Mouse (Mus musculus): ENCODE measurements around the gene Mcf2l. TPM values are rescaled to one million over a fixed set of nuclear protein-coding genes. Genes with fewer than 3 reads are reported as not detected.

Mcf2l gene
- polyA plus RNA-seq, 1 experiment from 2014 or later = 9.5 TPM

- peaks cover 16% of the 10 kb centered on the region for H3K4me1 ChIP-seq
- no peaks in the 10 kb centered on the region for H3K27me3 ChIP-seq
- no peak overlapping the region for H3K9ac ChIP-seq
- WGBS = 85% methylated on average over 4 of the region's 4 CpGs
- H3K4me3 ChIP-seq = no peak overlapping the region
- H3K9me3 ChIP-seq = no peaks in the 10 kb centered on the region
- H3K36me3 ChIP-seq = no peaks in the 10 kb centered on the region
- no peak overlapping the region for H3K4me2 ChIP-seq
- H3K27ac ChIP-seq = no peak overlapping the region
- ATAC-seq (ENCODE audit: insufficient number of reproducible peaks, low FRiP score, low TSS enrichment, low read depth) = no peak
Observed at GRCm38 (mm10) chr8:12917831-12918230, 44.2 kb downstream of the Mcf2l start.

- H3K4me3 ChIP-seq = no peak overlapping the region
- no peak overlapping the region for H3K27ac ChIP-seq
- peaks cover 9% of the 10 kb centered on the region for H3K4me1 ChIP-seq
- no peak overlapping the region for H3K4me2 ChIP-seq
- 82% methylated on average over 4 of the region's 4 CpGs for WGBS
- ATAC-seq (ENCODE audit: insufficient number of reproducible peaks, low FRiP score, low TSS enrichment, low read depth) = no peak
- H3K9me3 ChIP-seq = no peaks in the 10 kb centered on the region
- no peak overlapping the region for H3K9ac ChIP-seq
- H3K27me3 ChIP-seq = no peaks in the 10 kb centered on the region
- no peaks in the 10 kb centered on the region for H3K36me3 ChIP-seq
Observed at GRCm38 (mm10) chr8:12920599-12920998, 47.0 kb downstream of the Mcf2l start.

- H3K36me3 ChIP-seq = no peaks in the 10 kb centered on the region
- no peak overlapping the region for H3K4me2 ChIP-seq
- no peak overlapping the region for H3K9ac ChIP-seq
- no peak overlapping the region for H3K27ac ChIP-seq
- 85% methylated on average over 8 of the region's 8 CpGs for WGBS
- H3K4me1 ChIP-seq = no peaks in the 10 kb centered on the region
- no peaks in the 10 kb centered on the region for H3K9me3 ChIP-seq
- no peak overlapping the region for H3K4me3 ChIP-seq
- ATAC-seq (ENCODE audit: insufficient number of reproducible peaks, low FRiP score, low TSS enrichment, low read depth) = no peak
- no peaks in the 10 kb centered on the region for H3K27me3 ChIP-seq
Observed at GRCm38 (mm10) chr8:12925051-12925450, 51.4 kb downstream of the Mcf2l start.

GRCm38 (mm10) chr8:12925941-12926381 is 52.4 kb downstream of the Mcf2l start:
- no peak overlapping the region for H3K4me2 ChIP-seq
- no peak for ATAC-seq (ENCODE audit: insufficient number of reproducible peaks, low FRiP score, low TSS enrichment, low read depth)
- no peaks in the 10 kb centered on the region for H3K27me3 ChIP-seq
- H3K4me3 ChIP-seq = no peak overlapping the region
- 51% methylated on average over 13 of the region's 13 CpGs for WGBS
- no peak overlapping the region for H3K27ac ChIP-seq
- H3K9ac ChIP-seq = no peak overlapping the region
- H3K4me1 ChIP-seq = no peaks in the 10 kb centered on the region
- no peaks in the 10 kb centered on the region for H3K9me3 ChIP-seq
- H3K36me3 ChIP-seq = no peaks in the 10 kb centered on the region

- 59% methylated on average over 7 of the region's 7 CpGs for WGBS
Observed at GRCm38 (mm10) chr8:12927204-12927983, 53.8 kb downstream of the Mcf2l start.

GRCm38 (mm10) chr8:12928033-12928432 is 54.4 kb downstream of the Mcf2l start:
- no peak overlapping the region for H3K4me2 ChIP-seq
- no peak for ATAC-seq (ENCODE audit: insufficient number of reproducible peaks, low FRiP score, low TSS enrichment, low read depth)

More at GRCm38 (mm10) chr8:12927204-12927983, 53.8 kb downstream of the Mcf2l start:
- H3K27ac ChIP-seq = no peak overlapping the region
- ATAC-seq (ENCODE audit: insufficient number of reproducible peaks, low FRiP score, low TSS enrichment, low read depth) = no peak
- H3K9ac ChIP-seq = no peak overlapping the region
- no peaks in the 10 kb centered on the region for H3K27me3 ChIP-seq
- no peaks in the 10 kb centered on the region for H3K36me3 ChIP-seq
- no peak overlapping the region for H3K4me3 ChIP-seq
- no peaks in the 10 kb centered on the region for H3K9me3 ChIP-seq
- no peaks in the 10 kb centered on the region for H3K4me1 ChIP-seq
- no peak overlapping the region for H3K4me2 ChIP-seq

GRCm38 (mm10) chr8:12928931-12929330 is 55.3 kb downstream of the Mcf2l start:
- Histone ChIP-seq H3K27ac (no peak overlapping the region), H3K9me3 (no peaks in the 10 kb centered on the region), H3K9ac (no peak overlapping the region), H3K27me3 (no peaks in the 10 kb centered on the region), H3K36me3 (no peaks in the 10 kb centered on the region), H3K4me3 (no peak overlapping the region), H3K4me1 (0 out of 2 replicates have a peak, but pooled peaks cover 3% of the 10 kb centered on the region), H3K4me2 (no peak overlapping the region)
- 73% methylated on average over 5 of the region's 5 CpGs for WGBS
- ATAC-seq (ENCODE audit: insufficient number of reproducible peaks, low FRiP score, low TSS enrichment, low read depth) = 0 out of 2 replicates have a peak, but pooled peaks have one; percentile 7

More at GRCm38 (mm10) chr8:12928033-12928432, 54.4 kb downstream of the Mcf2l start:
- Histone ChIP-seq H3K9me3 (no peaks in the 10 kb centered on the region), H3K4me1 (no peaks in the 10 kb centered on the region), H3K9ac (no peak overlapping the region), H3K27ac (no peak overlapping the region), H3K27me3 (no peaks in the 10 kb centered on the region), H3K36me3 (no peaks in the 10 kb centered on the region), H3K4me3 (no peak overlapping the region)
- 81% methylated on average over 8 of the region's 8 CpGs for WGBS

GRCm38 (mm10) chr8:12930290-12930689 is 56.7 kb downstream of the Mcf2l start:
- no peaks in the 10 kb centered on the region for H3K9me3 ChIP-seq
- H3K27ac ChIP-seq = no peak overlapping the region
- no peak overlapping the region for H3K9ac ChIP-seq
- 0 out of 2 replicates have a peak, but pooled peaks cover 4% of the 10 kb centered on the region for H3K4me1 ChIP-seq
- no peaks in the 10 kb centered on the region for H3K27me3 ChIP-seq
- no peak for ATAC-seq (ENCODE audit: insufficient number of reproducible peaks, low FRiP score, low TSS enrichment, low read depth)
- WGBS = 18% methylated on average over 5 of the region's 5 CpGs
- no peak overlapping the region for H3K4me2 ChIP-seq
- no peak overlapping the region for H3K4me3 ChIP-seq
- H3K36me3 ChIP-seq = no peaks in the 10 kb centered on the region

GRCm38 (mm10) chr8:12931426-12931825 is 57.8 kb downstream of the Mcf2l start:
- Histone ChIP-seq H3K9me3 (no peaks in the 10 kb centered on the region), H3K9ac (no peak overlapping the region), H3K27ac (no peak overlapping the region), H3K4me1 (0 out of 2 replicates have a peak, but pooled peaks cover 4% of the 10 kb centered on the region), H3K4me2 (no peak overlapping the region), H3K27me3 (no peaks in the 10 kb centered on the region), H3K4me3 (no peak overlapping the region), H3K36me3 (no peaks in the 10 kb centered on the region)
- no peak for ATAC-seq (ENCODE audit: insufficient number of reproducible peaks, low FRiP score, low TSS enrichment, low read depth)
- WGBS = 54% methylated on average over 11 of the region's 11 CpGs

- no peak overlapping the region for H3K9ac ChIP-seq
- H3K27ac ChIP-seq = no peak overlapping the region
- 0 out of 2 replicates have a peak, but pooled peaks cover 4% of the 10 kb centered on the region for H3K4me1 ChIP-seq
- H3K9me3 ChIP-seq = no peaks in the 10 kb centered on the region
- H3K4me3 ChIP-seq = no peak overlapping the region
- H3K27me3 ChIP-seq = no peaks in the 10 kb centered on the region
- no peaks in the 10 kb centered on the region for H3K36me3 ChIP-seq
- H3K4me2 ChIP-seq = no peak overlapping the region
- WGBS = 84% methylated on average over 8 of the region's 8 CpGs
- ATAC-seq (ENCODE audit: insufficient number of reproducible peaks, low FRiP score, low TSS enrichment, low read depth) = no peak
Observed at GRCm38 (mm10) chr8:12932520-12932919, 58.9 kb downstream of the Mcf2l start.

GRCm38 (mm10) chr8:12933765-12934164 is 60.2 kb downstream of the Mcf2l start:
- H3K4me1 ChIP-seq = 0 out of 2 replicates have a peak, but pooled peaks cover 11% of the 10 kb centered on the region
- no peaks in the 10 kb centered on the region for H3K27me3 ChIP-seq
- H3K36me3 ChIP-seq = no peaks in the 10 kb centered on the region
- H3K9me3 ChIP-seq = no peaks in the 10 kb centered on the region
- H3K9ac ChIP-seq = no peak overlapping the region
- 38% methylated on average over 3 of the region's 3 CpGs for WGBS
- no peak overlapping the region for H3K4me2 ChIP-seq
- no peak for ATAC-seq (ENCODE audit: insufficient number of reproducible peaks, low FRiP score, low TSS enrichment, low read depth)
- no peak overlapping the region for H3K4me3 ChIP-seq
- no peak overlapping the region for H3K27ac ChIP-seq

- Histone ChIP-seq H3K9me3 (no peaks in the 10 kb centered on the region), H3K9ac (no peak overlapping the region), H3K4me1 (0 out of 2 replicates have a peak, but pooled peaks cover 15% of the 10 kb centered on the region), H3K4me2 (no peak overlapping the region), H3K27ac (no peak overlapping the region), H3K27me3 (no peaks in the 10 kb centered on the region), H3K4me3 (no peak overlapping the region), H3K36me3 (no peaks in the 10 kb centered on the region)
- no peak for ATAC-seq (ENCODE audit: insufficient number of reproducible peaks, low FRiP score, low TSS enrichment, low read depth)
- 70% methylated on average over 8 of the region's 8 CpGs for WGBS
Observed at GRCm38 (mm10) chr8:12934453-12935043, 60.9 kb downstream of the Mcf2l start.

All from limb, embryonic 15.5 days (tissue).